Mouse (Mus musculus): Measurements from ENCODE around the gene Cyp2d9. TPM values are rescaled to one million over a fixed set of nuclear protein-coding genes. Genes with fewer than 3 reads are reported as not detected.
A peak's percentile ranks its signal among the peaks of the same experiment; 100 is the strongest.

The Cyp2d9 gene
- polyA plus RNA-seq, 1 experiment from 2014 or later, result not detected

DNA sequence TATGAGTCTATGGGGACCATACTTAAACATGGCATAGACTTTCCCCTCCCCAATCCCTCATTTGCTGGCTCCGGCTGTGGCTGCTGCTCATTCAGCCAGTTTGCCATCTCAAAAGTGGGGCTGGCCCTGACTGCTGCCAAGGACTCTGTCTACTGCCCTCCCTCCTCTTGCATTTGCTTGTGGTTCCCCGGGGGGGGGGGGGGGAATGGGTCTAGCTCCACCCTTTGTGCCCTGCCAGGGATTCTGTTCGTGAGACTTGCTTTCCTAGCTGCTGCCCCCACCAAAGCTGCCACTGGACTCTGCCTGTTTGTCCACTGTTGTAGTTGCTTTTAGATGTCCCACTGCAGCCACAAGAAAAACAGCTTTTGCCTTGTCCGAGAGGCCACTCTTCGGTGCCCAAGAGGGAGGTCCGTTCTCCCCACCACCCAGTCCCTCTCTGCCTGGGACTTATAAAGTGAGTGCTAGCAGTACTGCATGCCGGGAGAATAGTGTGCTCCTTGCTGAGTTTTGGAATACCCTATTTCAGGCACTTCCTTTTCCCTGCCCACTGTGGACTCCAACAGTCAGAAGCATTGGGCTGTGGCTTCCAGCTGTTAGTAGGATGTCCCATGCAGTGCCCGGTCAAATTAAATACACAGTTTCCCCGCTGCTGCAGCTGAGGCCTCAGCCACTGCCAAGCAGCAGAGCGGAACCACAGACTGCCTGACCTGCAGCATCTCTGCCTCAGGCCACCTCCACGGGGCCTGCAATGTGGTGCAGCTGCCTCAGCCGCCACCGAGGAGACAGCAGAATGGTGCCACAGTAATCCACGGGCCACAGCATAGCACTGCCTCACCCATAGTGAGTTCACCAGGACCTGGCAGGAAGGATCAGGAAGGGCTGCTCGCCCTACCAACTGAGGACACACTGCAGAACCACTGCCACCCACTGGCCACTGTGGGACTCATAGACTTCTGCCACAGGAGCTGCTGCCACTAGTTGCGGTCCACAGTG lies 16.1 kb upstream of the Cyp2d9 start:
- Histone ChIP-seq H3K36me3 (no peaks in the 10 kb centered on the region), H3K27ac (ENCODE audit: poor library complexity, severe bottlenecking) (no peak overlapping the region), H3K27me3 (replicated peaks) (0 out of 2 replicates have a peak, but pooled peaks cover 4% of the 10 kb centered on the region), H3K4me3 (no peak overlapping the region), H3K4me2 (peak overlapping the region; percentile 48), H3K9me3 (replicated peaks) (no peaks in the 10 kb centered on the region), H3K9ac (0 out of 2 replicates have a peak overlapping the region, but pooled peaks have one; percentile 1), H3K4me1 (replicated peaks) (peaks cover 7% of the 10 kb centered on the region; the same call in 1 of the 2 replicates)
- 32% methylated on average over 16 of the region's 16 CpGs for WGBS
- peak; percentile 78; the same call in 1 of the 2 replicates for ATAC-seq (ENCODE audit: insufficient number of reproducible peaks, low FRiP score)

DNA sequence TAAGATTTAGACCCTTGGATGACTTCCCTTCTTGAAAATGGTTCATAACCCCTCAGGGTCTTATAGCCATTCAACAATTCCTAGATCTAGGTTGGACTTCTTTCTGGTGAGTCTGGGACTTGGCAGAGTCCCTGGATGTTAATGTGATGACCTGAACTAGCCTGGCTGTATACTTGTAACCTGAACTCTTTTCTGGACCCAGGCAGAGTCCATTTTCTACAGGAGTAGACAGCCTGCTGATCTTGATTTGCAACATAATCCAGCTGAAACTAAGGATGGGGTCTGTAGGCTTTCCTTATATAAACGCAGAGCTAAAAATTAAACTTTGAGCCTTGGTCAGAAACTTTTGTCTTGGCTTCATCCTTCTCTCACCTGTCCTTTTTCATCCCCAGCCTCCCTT lies 14.6 kb upstream of the Cyp2d9 start:
- Histone ChIP-seq H3K4me2 (no peak overlapping the region), H3K4me3 (no peak overlapping the region), H3K27me3 (replicated peaks) (0 out of 2 replicates have a peak, but pooled peaks cover 4% of the 10 kb centered on the region), H3K27ac (ENCODE audit: poor library complexity, severe bottlenecking) (no peak overlapping the region), H3K36me3 (no peaks in the 10 kb centered on the region), H3K4me1 (replicated peaks) (peaks cover 7% of the 10 kb centered on the region; the same call in 1 of the 2 replicates), H3K9ac (no peak overlapping the region), H3K9me3 (replicated peaks) (no peaks in the 10 kb centered on the region; the same call in 1 of the 2 replicates)
- 73% methylated on average over 1 of the region's 1 CpGs for WGBS
- no peak for ATAC-seq (ENCODE audit: insufficient number of reproducible peaks, low FRiP score)

DNA sequence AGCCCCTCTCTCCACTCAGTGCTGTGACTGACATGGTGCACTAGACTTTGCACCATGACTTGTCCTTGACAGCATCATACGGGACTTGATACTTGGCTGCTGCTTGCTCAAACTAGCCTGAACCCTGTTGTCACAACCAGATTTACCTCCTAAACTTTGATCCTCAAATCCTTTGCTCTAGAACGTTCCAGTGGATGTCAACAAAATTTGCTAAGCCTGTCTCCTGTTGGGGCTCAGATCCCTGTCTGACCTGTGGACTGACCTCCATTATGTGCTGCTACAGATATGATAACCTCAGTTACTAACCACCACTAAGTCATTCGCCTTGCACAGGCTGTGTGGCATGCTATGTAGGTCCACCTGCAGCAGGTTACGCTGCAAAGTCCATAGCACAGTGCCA lies 10.3 kb upstream of the Cyp2d9 start:
- Histone ChIP-seq H3K4me2 (no peak overlapping the region), H3K36me3 (no peaks in the 10 kb centered on the region), H3K4me1 (replicated peaks) (no peaks in the 10 kb centered on the region), H3K27me3 (replicated peaks) (0 out of 2 replicates have a peak, but pooled peaks cover 4% of the 10 kb centered on the region), H3K9me3 (replicated peaks) (peaks cover 3% of the 10 kb centered on the region; the same call in 1 of the 2 replicates), H3K27ac (ENCODE audit: poor library complexity, severe bottlenecking) (no peak overlapping the region), H3K9ac (no peak overlapping the region), H3K4me3 (no peak overlapping the region)
- no peak for ATAC-seq (ENCODE audit: insufficient number of reproducible peaks, low FRiP score)
- 73% methylated on average over 4 of the region's 4 CpGs for WGBS

DNA sequence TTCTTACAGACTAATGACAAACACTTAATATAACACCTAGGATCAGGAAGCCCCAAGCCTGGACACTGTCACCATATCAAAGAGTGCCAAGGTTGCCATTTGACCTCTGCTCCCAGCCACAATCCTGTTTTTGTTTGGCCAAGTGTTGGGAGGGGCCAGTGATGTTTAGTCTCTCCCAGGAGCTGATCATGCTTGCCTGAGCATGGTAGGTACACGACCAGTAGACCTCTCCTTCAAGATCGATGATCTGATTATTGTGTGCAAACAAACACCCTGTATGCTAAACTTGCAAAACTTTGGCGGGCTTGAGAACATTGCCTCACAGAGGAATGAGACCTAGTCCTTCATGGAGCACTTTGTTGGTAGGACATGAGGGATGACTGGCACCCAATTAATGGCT lies 9.8 kb upstream of the Cyp2d9 start:
- H3K9ac ChIP-seq, result no peak overlapping the region
- H3K27ac ChIP-seq (ENCODE audit: poor library complexity, severe bottlenecking), result no peak overlapping the region
- H3K27me3 ChIP-seq (replicated peaks), result 0 out of 2 replicates have a peak, but pooled peaks cover 4% of the 10 kb centered on the region
- ATAC-seq (ENCODE audit: insufficient number of reproducible peaks, low FRiP score), result no peak
- no peaks in the 10 kb centered on the region for H3K36me3 ChIP-seq
- no peak overlapping the region for H3K4me3 ChIP-seq
- peaks cover 3% of the 10 kb centered on the region; the same call in 1 of the 2 replicates for H3K9me3 ChIP-seq (replicated peaks)
- no peaks in the 10 kb centered on the region for H3K4me1 ChIP-seq (replicated peaks)
- 73% methylated on average over 3 of the region's 3 CpGs for WGBS
- H3K4me2 ChIP-seq, result no peak overlapping the region

DNA sequence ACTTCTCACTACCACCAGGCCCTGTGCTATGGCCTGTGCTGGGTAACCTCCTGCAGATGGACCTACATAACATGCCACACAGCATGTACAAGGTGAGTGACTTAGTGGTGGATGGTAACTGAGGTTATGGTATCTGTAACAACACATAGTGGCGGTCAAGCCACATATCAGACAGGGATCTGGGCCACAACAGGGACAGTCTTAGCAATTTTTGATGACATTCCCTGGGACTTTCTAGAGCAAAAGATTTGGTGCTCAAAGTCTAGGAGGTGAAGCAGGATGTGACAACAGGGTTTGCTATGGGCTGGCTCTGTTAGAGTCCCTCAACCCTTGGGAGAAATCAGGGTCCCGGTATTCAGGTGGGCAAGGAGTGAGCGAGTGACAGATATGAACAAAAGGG lies 384 bp downstream of the Cyp2d9 start:
- Histone ChIP-seq H3K27me3 (replicated peaks) (no peaks in the 10 kb centered on the region), H3K36me3 (no peaks in the 10 kb centered on the region), H3K27ac (ENCODE audit: poor library complexity, severe bottlenecking) (no peak overlapping the region), H3K9ac (no peak overlapping the region), H3K4me1 (replicated peaks) (no peaks in the 10 kb centered on the region), H3K9me3 (replicated peaks) (peaks cover 17% of the 10 kb centered on the region), H3K4me2 (no peak overlapping the region), H3K4me3 (no peak overlapping the region)
- no peak for ATAC-seq (ENCODE audit: insufficient number of reproducible peaks, low FRiP score)
- 90% methylated on average over 3 of the region's 3 CpGs for WGBS

DNA sequence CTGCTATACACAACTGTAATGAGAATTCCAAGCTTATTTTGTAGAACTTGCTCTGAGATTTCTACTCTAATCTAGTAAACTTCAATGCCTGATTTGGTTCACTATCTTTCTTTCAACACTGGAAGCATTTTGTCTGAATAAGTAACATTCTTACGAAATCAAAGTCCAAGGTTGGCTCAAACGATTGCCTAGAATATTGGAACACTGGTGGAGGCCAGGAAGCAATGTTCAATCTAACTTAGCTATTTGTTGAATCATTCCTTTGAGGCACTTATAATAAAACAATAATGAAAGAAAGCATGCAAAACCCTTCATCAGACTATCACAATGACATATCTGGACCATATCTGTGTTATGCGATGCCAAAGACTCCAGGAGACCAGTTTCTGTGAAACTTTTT lies 1.3 kb downstream of the Cyp2d9 start:
- Histone ChIP-seq H3K4me1 (replicated peaks) (no peaks in the 10 kb centered on the region), H3K9ac (no peak overlapping the region), H3K27me3 (replicated peaks) (no peaks in the 10 kb centered on the region), H3K4me2 (no peak overlapping the region), H3K4me3 (no peak overlapping the region), H3K27ac (ENCODE audit: poor library complexity, severe bottlenecking) (no peak overlapping the region), H3K36me3 (no peaks in the 10 kb centered on the region), H3K9me3 (replicated peaks) (peaks cover 17% of the 10 kb centered on the region)
- WGBS, result 82% methylated on average over 3 of the region's 3 CpGs
- ATAC-seq (ENCODE audit: insufficient number of reproducible peaks, low FRiP score), result no peak

DNA sequence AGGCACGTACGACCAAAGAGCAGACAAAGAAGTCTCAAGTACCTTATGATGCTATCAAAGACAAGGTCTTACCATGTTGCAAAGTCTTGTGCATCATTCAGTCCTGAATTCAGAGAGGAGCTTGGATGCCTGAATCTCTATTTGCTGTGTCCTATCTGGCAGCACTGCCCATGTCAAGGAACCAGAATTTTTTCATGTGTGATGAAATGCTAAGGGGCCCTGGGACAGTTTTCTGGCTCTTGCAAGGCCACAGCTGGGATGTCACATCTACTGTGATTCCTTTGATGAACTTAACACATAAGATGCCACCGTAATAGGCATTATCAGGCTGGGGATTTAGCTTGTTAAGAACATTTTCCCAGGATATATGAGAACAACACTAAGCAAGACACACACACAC lies 1.8 kb downstream of the Cyp2d9 start:
- 66% methylated on average over 3 of the region's 3 CpGs for WGBS

DNA sequence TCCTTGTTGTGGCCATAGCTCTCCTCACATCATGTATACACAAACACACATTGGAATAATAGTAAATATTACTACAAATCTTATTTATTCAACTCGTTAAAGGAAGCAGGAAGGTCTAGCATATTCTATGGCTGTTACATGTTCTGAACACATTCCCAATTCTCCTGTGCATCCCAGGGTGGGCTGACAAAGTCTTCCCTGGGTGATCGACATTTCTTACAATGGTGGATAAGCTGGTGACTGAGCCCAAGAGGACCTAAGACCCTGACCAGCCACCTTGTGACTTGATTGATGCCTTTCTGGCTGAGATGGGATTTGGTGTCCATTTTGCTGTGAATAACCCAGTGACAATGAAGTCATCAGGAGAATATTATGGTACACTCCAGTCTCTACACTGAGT lies 2.4 kb downstream of the Cyp2d9 start:
- 74% methylated on average over 2 of the region's 2 CpGs for WGBS
- H3K4me3 ChIP-seq, result no peak overlapping the region
- no peak overlapping the region for H3K4me2 ChIP-seq
- no peak overlapping the region for H3K27ac ChIP-seq (ENCODE audit: poor library complexity, severe bottlenecking)
- H3K4me1 ChIP-seq (replicated peaks), result no peaks in the 10 kb centered on the region
- H3K36me3 ChIP-seq, result no peaks in the 10 kb centered on the region
- no peaks in the 10 kb centered on the region for H3K27me3 ChIP-seq (replicated peaks)
- H3K9me3 ChIP-seq (replicated peaks), result peaks cover 17% of the 10 kb centered on the region
- no peak overlapping the region for H3K9ac ChIP-seq
- ATAC-seq (ENCODE audit: insufficient number of reproducible peaks, low FRiP score), result no peak

More for the DNA sequence above, 1.8 kb downstream of the Cyp2d9 start:
- ATAC-seq (ENCODE audit: insufficient number of reproducible peaks, low FRiP score), result no peak
- Histone ChIP-seq H3K27me3 (replicated peaks) (no peaks in the 10 kb centered on the region), H3K4me1 (replicated peaks) (no peaks in the 10 kb centered on the region), H3K36me3 (no peaks in the 10 kb centered on the region), H3K9ac (no peak overlapping the region), H3K9me3 (replicated peaks) (peaks cover 17% of the 10 kb centered on the region), H3K27ac (ENCODE audit: poor library complexity, severe bottlenecking) (no peak overlapping the region), H3K4me2 (no peak overlapping the region), H3K4me3 (no peak overlapping the region)

DNA sequence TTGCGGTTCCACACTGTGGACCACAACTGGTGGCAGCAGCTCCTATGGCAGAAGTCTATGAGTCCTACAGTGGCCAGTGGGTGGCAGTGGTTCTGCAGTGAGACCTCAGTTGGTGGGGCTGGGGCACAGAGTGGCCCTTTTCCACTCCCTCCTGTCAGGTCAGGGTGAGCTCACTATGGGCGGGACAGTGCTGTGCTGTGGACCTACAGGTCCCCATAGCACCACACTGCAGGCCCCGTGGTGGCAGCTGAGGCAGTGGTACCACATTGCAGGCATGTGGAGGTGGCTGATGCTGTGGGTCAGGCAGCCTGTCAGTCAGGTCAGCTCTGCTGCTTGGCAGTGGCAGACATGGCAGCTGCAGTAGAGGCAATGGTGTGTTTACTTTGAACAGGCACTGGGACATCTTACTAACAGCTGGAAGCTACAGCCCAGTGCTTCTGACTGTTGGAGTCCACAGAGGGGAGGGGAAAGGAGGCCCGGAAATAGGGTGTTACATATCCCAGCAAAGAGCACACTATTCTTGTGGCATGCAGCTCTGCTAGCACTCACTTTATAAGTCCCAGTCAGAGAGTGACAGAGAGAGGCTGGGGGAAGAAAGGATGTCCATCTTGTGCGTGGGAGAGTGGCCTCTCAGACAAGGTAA lies 4.9 kb downstream of the Cyp2d9 start:
- ATAC-seq (ENCODE audit: insufficient number of reproducible peaks, low FRiP score), result 0 out of 2 replicates have a peak, but pooled peaks have one; percentile 22
- Histone ChIP-seq H3K4me3 (no peak overlapping the region), H3K9me3 (replicated peaks) (peaks cover 7% of the 10 kb centered on the region), H3K4me2 (no peak overlapping the region), H3K9ac (no peak overlapping the region), H3K27ac (ENCODE audit: poor library complexity, severe bottlenecking) (no peak overlapping the region), H3K36me3 (no peaks in the 10 kb centered on the region), H3K4me1 (replicated peaks) (no peaks in the 10 kb centered on the region), H3K27me3 (replicated peaks) (no peaks in the 10 kb centered on the region)
- WGBS, result 64% methylated on average over 5 of the region's 5 CpGs

DNA sequence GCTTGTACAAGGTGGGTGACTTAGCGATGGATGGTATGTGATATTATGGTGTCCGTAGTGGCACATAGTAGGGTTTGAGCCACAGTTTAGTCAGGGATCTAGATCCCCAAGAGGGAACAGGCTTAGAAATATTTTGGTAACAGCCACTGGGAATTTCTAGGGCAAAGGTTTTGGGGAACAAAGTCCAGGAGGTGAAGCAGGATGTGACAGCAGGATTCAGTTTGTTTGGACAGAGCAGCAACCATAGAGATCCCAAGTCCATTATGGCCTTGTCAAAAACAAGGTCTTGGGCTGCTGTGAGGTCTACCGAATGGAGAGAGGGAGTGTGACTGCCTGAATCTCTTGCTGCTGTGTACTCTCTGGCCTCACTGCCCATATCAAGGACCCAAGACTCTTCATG lies 10.4 kb downstream of the Cyp2d9 start:
- 83% methylated on average over 3 of the region's 3 CpGs for WGBS
- H3K9me3 ChIP-seq (replicated peaks), result no peaks in the 10 kb centered on the region
- no peak for ATAC-seq (ENCODE audit: insufficient number of reproducible peaks, low FRiP score)

DNA sequence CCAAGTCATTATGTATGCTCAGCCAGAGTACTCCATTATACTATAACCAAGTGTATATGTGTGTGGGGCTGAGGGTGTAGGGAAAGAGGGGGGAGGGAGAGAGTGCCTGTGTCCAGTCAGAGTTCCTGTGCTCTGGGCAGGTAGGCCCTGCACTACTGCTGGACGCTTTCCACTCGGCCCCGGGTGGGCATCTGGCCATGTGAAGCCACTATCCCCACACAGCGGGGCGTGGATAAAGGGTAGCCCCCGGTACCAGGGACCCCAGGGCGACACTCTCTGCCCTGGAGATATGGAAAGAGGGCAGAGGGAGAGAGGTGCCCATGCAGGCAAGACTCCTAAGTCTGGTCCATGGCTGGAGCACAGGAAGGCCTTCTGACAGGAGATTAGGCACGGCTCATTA lies 12.0 kb downstream of the Cyp2d9 start:
- no peaks in the 10 kb centered on the region for H3K4me1 ChIP-seq (replicated peaks)
- H3K27ac ChIP-seq (ENCODE audit: poor library complexity, severe bottlenecking), result no peak overlapping the region
- 75% methylated on average over 8 of the region's 8 CpGs for WGBS

More for the DNA sequence above, 10.4 kb downstream of the Cyp2d9 start:
- Histone ChIP-seq H3K27me3 (replicated peaks) (no peaks in the 10 kb centered on the region), H3K27ac (ENCODE audit: poor library complexity, severe bottlenecking) (no peak overlapping the region), H3K9ac (no peak overlapping the region), H3K4me2 (no peak overlapping the region), H3K4me3 (no peak overlapping the region), H3K36me3 (no peaks in the 10 kb centered on the region), H3K4me1 (replicated peaks) (no peaks in the 10 kb centered on the region)

More for the DNA sequence above, 12.0 kb downstream of the Cyp2d9 start:
- H3K4me3 ChIP-seq, result no peak overlapping the region
- no peaks in the 10 kb centered on the region for H3K27me3 ChIP-seq (replicated peaks)
- no peak overlapping the region for H3K9ac ChIP-seq
- H3K9me3 ChIP-seq (replicated peaks), result no peaks in the 10 kb centered on the region
- no peaks in the 10 kb centered on the region for H3K36me3 ChIP-seq
- no peak overlapping the region for H3K4me2 ChIP-seq
- no peak for ATAC-seq (ENCODE audit: insufficient number of reproducible peaks, low FRiP score)

All from heart, embryonic 12.5 days (tissue).